Mouse (Mus musculus) stomach, embryonic 16.5 days (tissue): ENCODE measurements at regions not wholly inside any gene's neighbourhood (a gene's known extent, or its start where the extent isn't known, plus 50 kb on each side); places are given as distances from the start of the nearest gene placed in this dataset.

ENCODE experiments used
- ATAC-seq: fragments of 200-750 bp; cut with Nextera tagmentation; 2 replicates; pipeline ENCODE4 v1.8.0; 2017; ENCODE audit warnings: moderate number of reproducible peaks, moderate TSS enrichment; ENCODE audit not compliant: insufficient read depth, low FRiP score
- H3K27ac ChIP-seq: fragments of 300-500 bp; sonication (generic); 2 replicates; pipeline ENCODE4 v1.5.1; 2014; ENCODE audit warnings: low read length
- H3K27me3 ChIP-seq: fragments of 300-500 bp; sonication (generic); 2 replicates; pipeline ENCODE4 v1.6.1; 2014; ENCODE audit warnings: low read length, control low read depth, mixed read lengths; ENCODE audit not compliant: control insufficient read depth, insufficient read depth
- H3K36me3 ChIP-seq: fragments of 300-500 bp; sonication (generic); 2 replicates; pipeline ENCODE4 v1.6.1; 2014; ENCODE audit warnings: low read length; ENCODE audit not compliant: control insufficient read depth, insufficient read depth
- H3K4me1 ChIP-seq: fragments of 300-500 bp; sonication (generic); 2 replicates; pipeline ENCODE4 v1.6.1; 2014; ENCODE audit warnings: low read length, control low read depth, mixed read lengths; ENCODE audit not compliant: control insufficient read depth, insufficient read depth
- H3K4me2 ChIP-seq: fragments of 300-500 bp; sonication (generic); 2 replicates; pipeline ENCODE4 v1.6.1; 2014; ENCODE audit warnings: low read depth, low read length, mixed read lengths
- H3K4me3 ChIP-seq: fragments of 300-500 bp; sonication (generic); replicated peaks from 2 replicates; pipeline ENCODE4 v1.5.1; 2014; ENCODE audit warnings: mild to moderate bottlenecking, low read length
- H3K9ac ChIP-seq: fragments of 300-500 bp; sonication (generic); 2 replicates; pipeline ENCODE4 v1.6.1; 2014; ENCODE audit warnings: low read length
- H3K9me3 ChIP-seq: fragments of 300-500 bp; sonication (generic); replicated peaks from 2 replicates; pipeline ENCODE4 v1.6.1; 2016; ENCODE audit warnings: low read length, control low read depth; ENCODE audit not compliant: control insufficient read depth
- WGBS: fragments of 180-500 bp; shearing (Covaris S2); extraction: QIAGEN DNeasy Blood & Tissue Kit; methylation state at CpG from one replicate; pipeline ENCODE4 v1.1.7; 2014; 5-methylcytosine and 5-hydroxymethylcytosine counted together

DNA sequence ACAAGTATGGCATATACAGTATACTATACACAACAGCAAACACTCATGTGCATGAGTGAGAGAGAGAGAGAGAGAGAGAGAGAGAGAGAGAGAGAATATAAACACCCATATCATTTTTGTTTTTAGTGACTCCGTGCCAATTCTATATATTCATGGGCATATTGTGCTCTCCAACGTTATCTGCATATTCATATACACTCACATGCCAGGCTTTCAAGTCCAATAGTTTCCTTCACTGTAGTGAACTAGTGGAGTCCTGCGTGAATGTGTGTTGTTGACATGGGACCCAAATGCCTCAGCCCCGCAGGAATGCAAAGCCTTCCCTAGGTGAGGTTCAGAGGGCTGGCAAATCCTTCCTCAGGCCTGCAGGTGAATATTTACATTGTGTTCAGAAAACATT is 53.4 kb upstream of the Nab1 start:
- 44% methylated on average over 4 of the region's 4 CpGs for WGBS
- Histone ChIP-seq H3K4me3 (no peak overlapping the region), H3K4me2 (no peak overlapping the region), H3K9me3 (no peaks in the 10 kb centered on the region), H3K27me3 (no peaks in the 10 kb centered on the region), H3K4me1 (no peaks in the 10 kb centered on the region), H3K36me3 (no peaks in the 10 kb centered on the region), H3K9ac (no peak overlapping the region), H3K27ac (no peak overlapping the region)
- ATAC-seq, result no peak

DNA sequence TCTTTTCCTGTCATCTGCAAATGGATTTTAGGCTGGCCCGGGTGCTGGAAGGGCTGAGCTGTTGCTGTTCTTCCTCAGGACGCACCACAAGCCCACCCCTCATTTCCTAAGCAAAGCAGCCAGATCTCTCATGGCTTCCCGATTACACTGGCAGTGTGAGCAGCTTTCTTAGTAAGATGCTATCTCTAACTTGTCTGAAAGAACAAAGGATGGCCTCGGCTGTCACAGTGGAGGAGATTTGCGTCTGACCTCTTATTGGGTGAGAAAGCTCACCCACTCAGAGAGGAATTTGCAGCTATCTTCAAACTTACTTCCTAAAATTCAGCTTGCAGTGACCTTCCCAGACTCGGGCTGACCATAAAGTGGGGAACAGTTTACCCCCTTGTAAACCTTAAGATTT is 64.7 kb upstream of the Nemp2 start:
- H3K4me2 ChIP-seq, result no peak overlapping the region
- H3K4me3 ChIP-seq, result no peak overlapping the region
- ATAC-seq, result no peak
- no peaks in the 10 kb centered on the region for H3K27me3 ChIP-seq
- no peak overlapping the region for H3K27ac ChIP-seq
- H3K9ac ChIP-seq, result no peak overlapping the region
- WGBS, result 20% methylated on average over 6 of the region's 6 CpGs
- no peaks in the 10 kb centered on the region for H3K4me1 ChIP-seq
- H3K9me3 ChIP-seq, result no peaks in the 10 kb centered on the region
- no peaks in the 10 kb centered on the region for H3K36me3 ChIP-seq

DNA sequence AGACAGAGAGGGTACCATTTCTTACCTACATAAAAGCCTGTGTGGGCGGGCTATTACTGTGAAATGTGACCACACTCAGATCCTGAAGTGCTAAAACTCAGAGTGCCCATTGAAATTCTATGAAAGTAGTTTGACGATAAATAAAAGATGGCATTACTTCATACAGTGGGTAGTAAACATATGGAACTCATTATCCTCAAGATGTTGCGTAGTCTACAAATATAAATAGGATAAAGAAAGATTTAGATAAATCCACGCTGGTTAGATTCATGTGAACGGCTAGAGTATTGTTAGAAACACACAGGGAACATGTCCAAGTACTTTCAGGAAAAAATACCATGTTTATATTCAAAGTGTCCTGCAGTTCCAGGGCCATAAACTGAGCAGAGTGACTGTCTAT is 58.8 kb upstream of the Nemp2 start:
- no peak for ATAC-seq
- 65% methylated on average over 5 of the region's 5 CpGs for WGBS

DNA sequence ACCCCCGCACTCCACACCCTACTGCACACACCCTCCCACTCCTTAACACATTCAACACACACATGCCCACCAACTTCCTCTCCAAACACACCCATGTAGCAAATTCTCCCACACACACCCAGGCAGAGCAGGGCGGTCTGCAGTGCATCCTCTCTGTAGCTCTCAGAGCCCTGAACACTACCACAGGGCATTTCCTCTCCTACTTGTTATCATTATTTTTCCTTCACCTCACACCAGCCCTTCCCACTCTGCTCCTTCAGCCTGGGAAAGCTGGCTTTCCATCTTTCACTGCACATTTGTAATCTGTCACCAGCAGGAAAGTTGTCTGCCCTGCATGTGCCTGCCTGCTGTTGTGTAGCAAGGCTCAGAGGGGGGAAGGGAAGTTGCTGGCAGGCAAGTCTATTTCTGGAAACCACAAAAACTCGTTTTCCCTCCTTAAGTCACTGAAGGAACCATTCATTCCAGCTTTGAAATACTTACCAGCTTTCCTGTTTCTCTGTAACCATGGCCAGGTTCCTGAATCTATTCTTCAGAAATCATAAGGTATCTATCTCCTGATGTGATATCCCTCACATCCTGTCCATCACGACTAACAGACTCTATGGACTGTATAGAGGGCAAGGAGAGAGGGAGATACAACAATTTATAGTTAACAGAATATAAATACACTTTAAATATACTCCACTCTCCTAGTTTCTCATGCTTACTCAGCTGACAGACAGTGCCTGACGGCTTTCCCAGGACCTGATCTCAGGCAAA is 52.0 kb upstream of the Nemp2 start:
- no peaks in the 10 kb centered on the region for H3K27me3 ChIP-seq
- H3K4me1 ChIP-seq, result peaks cover 9% of the 10 kb centered on the region; the same call in 1 of the 2 replicates
- H3K27ac ChIP-seq, result peak overlapping the region; percentile 73
- 21% methylated on average over 5 of the region's 5 CpGs for WGBS
- H3K36me3 ChIP-seq, result no peaks in the 10 kb centered on the region
- no peak overlapping the region for H3K4me2 ChIP-seq
- H3K4me3 ChIP-seq, result no peak overlapping the region
- ATAC-seq, result peak; percentile 83
- no peak overlapping the region for H3K9ac ChIP-seq
- no peaks in the 10 kb centered on the region for H3K9me3 ChIP-seq

More for the DNA sequence above, 58.8 kb upstream of the Nemp2 start:
- Histone ChIP-seq H3K27me3 (no peaks in the 10 kb centered on the region), H3K36me3 (no peaks in the 10 kb centered on the region), H3K4me2 (no peak overlapping the region), H3K27ac (no peak overlapping the region; the same call in 1 of the 2 replicates), H3K9me3 (no peaks in the 10 kb centered on the region), H3K4me3 (no peak overlapping the region), H3K4me1 (no peaks in the 10 kb centered on the region), H3K9ac (no peak overlapping the region)

DNA sequence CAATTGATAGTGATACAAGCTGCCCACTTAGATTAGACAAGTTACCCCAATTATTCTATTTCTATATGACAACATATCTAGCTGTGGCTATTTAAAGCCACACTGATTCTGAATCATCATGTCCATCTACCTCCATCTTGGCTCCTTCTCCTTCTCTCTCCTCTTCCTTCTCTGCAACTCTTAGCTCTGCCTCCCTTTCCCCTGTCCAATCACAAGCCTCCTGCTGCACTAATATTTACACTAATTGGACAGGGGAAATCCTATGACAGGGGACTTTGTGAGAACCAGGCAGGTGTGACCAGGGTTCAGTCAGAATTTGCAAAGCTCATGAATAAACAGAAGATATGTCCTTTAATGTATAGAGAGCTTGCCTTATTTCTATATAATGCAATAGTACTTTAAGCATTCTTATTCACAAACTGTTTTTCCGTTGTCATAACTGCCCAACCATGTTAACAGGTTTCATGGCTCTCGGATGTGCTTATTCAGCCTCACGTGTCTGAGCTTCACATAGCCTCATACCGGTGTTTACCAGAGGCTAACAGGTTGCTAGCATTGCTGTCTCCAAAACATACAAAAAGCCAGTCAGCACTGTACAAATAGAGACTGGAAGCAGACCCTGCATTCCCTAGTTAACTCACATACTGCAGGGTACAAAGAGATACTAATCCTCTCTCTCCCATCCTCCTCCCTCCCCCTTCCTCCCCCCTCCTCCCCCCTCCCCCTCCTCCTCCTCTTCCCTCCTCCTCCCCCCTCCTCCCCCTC is 50.2 kb upstream of the Nemp2 start:
- Histone ChIP-seq H3K27ac (no peak overlapping the region), H3K36me3 (no peaks in the 10 kb centered on the region), H3K9ac (no peak overlapping the region), H3K4me3 (no peak overlapping the region), H3K27me3 (no peaks in the 10 kb centered on the region), H3K9me3 (no peaks in the 10 kb centered on the region), H3K4me1 (peaks cover 9% of the 10 kb centered on the region; the same call in 1 of the 2 replicates), H3K4me2 (no peak overlapping the region)
- ATAC-seq, result peak; percentile 41; the same call in 1 of the 2 replicates
- WGBS, result 79% methylated on average over 4 of the region's 4 CpGs
